Mouse (Mus musculus) layer of hippocampus, postnatal 36 days (tissue): ENCODE data around the gene Pard3. TPM values are rescaled to one million over a fixed set of nuclear protein-coding genes. Genes with fewer than 3 reads are reported as not detected.

Experiments used
- DNase-seq, 2 experiments: peaks; one replicate each; pipeline ENCODE4 v3.0.0; 2022
- total RNA-seq, 2 experiments: library from RNA; stranded (reverse); gene quantifications; 2 replicates each; pipeline ENCODE4 v1.2.3; 2021

The Pard3 gene
- total RNA-seq, 2 experiments from 2014 or later: 19.7 to 32.0 TPM

GRCm38 (mm10) chr8:127506336-127506735 is 442.6 kb downstream of the Pard3 start:
- DNase-seq: no peak

DNA sequence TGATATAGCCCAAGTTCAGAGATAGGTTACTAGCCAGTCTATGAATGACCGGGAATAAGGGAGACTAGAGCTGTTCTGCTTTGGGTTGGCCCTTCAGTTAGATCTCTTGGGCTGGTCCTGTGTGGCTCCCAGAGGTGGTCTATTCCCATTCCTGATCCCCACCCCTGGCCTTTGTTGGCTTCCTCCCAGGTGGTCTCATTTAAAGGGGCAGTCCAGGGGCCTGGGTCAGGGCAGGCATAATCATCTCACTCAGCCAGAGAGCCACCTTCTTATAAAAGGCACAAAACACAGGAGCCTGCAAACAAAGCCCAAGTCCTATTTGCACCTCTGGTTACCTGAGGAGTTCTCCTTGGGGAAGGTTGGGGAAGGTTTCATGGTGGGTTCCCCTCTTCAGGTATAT is 447.6 kb downstream of the Pard3 start:
- no peak for DNase-seq

DNA sequence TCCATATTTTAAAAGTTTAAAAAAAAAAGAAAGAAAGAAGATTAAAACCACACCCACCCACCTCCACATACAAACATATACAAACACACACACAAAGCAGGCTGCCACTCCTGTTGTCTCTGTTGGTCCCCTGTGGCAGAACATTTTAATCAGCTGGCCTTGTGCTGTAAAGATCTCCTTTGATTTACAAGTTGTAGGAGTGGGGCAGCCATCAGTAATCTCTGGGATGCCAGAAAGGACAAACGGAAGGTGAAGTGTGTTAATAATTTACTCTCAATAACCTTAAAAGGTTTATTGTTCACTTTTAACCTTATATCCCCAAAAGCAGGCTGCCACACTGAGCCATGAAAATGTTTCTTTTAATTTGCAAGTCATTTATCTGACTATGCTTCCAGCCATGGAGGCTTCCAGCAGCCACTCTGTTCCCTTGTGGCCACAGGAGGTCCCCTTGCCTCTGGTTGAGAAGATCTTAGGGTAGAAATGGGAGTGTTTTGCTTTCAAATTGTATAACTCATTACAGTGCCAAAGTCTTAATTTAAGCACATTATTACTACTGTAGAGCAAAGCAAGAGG is 448.4 kb downstream of the Pard3 start:
- no peak for DNase-seq

DNA sequence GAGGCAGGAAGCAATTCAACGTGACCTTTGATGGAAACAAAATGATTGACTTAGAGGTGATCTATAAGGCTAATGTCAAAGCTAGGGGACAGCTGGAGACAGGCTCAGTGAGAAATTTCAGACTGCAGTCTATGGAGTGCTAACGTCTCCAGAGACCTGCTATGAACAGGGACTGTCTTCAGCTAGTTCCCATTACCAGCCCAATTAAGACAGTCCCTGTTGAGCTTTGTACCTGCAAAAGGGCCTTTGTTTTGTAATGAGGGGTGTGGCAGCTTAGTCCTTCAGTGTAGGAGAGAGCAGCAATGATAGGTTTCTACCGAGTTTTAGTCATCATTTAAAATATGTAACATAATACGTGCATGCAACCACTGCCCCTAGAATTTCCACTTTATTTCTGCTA is 448.9 kb downstream of the Pard3 start:
- DNase-seq: no peak

DNA sequence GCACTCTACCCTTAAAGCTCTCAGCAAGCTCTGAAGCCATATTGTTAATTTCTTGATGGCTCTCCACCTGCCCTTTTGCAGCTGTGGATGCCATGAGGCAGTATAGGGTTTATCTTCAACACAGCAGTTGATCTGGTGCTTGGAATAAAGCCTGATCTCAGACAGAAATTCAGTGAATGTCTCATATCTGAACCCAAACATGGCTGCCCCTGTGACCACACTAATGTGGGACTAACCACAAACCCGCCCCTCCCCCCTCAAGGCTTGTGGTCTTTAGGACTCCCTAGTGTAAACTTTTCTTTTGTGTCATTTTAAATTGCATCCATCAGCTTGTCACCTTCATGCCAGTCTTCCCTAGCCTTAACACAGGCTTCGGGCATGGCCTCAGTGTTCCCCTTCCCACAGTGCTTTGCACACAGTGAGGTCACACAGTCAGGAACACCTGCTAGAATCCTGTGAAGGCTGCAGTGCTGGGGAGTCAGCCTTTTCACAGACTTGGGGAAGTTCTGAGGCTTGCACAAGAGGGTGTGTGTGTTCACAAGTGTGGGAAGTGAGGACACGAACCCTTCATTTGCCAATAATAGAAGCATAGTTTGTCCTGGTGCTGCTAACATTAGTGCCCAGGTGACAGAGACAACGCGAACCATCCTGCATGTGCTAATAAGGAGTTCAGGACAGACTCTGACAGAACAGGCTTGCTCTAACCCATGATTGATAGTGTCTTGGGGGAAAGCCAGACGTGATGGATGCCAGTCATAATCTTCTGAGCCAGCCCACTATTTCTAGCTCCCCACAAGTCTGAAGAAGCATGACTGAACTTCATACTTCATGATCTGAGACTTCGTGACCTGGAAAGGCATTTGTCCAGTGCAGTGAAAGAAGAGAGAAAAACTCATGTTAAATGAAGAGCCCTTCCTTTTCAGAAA is 451.4 kb downstream of the Pard3 start:
- DNase-seq: no peak

DNA sequence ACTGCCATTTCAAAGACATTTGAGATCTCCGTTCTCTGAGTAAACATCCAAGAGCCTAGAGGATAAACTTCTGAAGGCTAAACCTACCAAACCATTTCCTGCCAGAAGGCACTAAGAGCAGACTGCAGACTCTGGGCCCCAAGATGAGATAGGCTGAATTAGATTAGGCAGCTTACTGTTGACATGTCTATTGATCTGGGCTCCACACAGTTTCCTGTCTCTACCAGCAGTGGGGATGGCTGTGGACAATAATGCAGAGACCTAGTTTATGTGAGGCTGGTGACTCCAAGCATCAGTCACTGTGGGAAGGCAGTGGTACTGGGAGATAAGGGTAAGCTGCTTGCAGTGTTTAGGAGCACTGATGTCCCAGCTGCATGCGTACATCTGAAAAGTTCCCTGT is 452.4 kb downstream of the Pard3 start:
- no peak for DNase-seq

DNA sequence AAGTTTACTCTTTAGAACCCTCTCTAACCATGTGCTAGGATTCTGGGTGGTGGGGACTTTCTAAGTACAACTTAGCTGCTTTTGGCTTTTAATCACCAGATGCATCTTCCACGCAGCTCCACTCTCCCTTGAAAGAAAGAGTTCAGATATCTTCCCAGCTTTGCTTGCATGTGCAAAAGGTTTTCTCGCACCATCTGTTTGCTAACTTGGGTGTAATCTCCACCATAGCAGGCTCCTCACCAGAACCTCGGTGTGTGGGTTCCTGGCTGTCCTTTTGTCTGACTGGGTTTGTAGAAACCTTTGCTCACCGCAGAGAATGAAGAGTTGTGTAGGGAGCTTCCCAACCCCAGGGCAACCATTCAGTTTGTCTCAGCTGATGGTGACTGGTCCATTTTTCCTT is 462.0 kb downstream of the Pard3 start:
- no peak for DNase-seq

DNA sequence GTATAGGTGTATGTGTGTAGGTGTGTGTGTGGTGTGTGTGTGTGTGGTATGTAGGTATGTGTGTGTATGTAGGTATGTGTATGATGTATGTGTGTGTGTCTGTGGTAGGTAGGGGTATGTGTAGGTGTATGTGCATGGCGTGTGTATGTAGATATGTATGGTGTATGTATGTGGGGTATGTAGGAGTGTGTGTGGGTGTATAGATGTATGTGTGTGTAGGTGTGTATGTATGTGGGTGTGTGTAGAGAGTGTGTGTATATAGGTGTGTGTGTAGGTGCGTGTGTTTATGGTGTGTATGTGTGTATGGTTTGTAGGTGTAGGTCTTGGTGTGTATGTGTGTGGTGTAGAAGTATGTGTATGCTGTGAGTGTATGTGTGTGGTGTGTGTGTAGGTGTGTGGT is 464.6 kb downstream of the Pard3 start:
- DNase-seq: no peak

DNA sequence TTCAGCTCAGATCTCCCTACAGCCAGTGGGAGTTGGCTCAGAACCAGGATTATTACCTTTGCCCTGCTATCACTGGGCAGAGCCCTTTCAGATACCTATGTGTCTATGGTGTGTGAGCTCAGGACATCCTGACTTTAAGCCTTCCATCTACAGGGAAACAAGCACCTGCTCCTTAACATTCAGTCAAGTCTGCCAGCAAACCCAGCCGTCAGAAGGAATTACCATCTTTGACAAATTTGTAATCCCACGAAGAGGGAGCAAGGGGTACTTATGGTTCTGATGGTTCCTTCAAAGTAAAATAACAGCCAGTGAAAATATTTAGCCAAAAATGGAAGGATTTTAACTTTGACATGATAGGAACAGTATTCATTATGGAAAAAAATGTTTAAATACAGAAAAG is 466.1 kb downstream of the Pard3 start:
- DNase-seq: no peak

- DNase-seq: no peak
These were observed 468.2 kb downstream of the Pard3 start for GRCm38 (mm10) chr8:127531866-127532265.

DNA sequence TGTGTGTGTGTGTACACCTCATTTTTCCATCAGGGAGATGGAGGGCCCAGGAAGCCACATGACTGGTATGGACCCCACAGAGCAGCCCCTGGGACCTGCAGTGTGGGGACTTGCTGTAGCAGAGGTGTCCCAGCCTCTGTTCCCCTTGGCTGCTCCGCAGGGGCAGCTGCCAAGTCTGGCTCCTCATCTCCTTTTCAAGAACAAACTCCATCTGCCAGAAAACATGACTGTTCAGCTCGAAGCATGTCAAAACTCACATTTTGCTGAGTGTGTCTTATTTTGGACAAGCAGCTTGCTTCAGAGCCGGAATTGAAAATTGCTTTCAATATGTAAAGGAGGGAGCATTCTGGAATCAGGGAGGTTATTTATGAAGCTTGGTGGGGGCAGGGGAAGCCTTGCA is 471.1 kb downstream of the Pard3 start:
- DNase-seq: peak; percentile 15 to 34

DNA sequence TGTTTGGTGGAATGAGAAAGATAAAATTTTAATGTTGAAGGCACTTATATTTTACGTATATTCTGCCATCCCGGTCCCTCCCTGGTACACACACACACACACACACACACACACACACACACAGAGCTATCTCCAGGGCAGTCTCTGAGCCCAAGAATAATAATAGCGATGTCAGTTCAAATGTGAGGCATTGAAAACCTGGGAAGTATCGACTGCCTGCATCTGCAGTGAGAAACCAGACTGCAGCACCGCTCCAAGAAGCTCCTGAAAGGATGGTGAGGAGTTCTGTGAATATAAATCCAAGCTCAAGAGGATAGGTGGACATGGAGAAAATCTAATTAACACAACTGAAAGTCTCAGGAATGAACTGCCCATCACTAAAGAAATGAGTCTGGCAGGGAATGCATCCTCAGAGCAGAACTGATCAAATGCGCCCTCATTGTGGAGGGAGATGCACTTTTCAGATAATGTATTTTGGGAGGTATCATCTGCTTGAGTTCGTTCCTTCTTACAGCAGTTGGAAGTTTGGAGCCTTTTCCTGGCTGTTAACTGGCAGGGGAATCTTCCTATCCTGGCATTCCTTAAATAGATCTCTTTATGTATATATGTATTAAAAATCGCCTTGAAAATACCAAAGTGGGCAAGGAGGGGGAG is 471.6 kb downstream of the Pard3 start:
- no peak for DNase-seq

DNA sequence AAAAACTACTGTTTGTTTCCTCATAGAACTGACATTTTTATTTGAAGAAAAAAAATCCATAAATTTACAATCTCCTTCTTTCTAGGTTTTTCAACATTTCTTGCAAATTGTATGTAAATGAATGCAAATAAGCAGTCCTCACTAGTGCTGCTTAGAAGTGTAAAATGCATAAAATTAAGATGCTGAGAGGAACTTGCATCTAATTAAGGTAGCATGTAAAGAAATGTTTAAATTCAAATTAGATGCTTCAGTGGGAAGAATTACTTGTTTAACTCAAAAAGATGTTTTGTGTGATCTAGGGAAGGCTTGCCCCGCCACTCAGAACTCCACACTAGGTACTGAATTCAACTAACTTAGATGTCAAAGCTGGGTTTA is 472.1 kb downstream of the Pard3 start:
- no peak for DNase-seq

GRCm38 (mm10) chr8:127539803-127540202 is 476.1 kb downstream of the Pard3 start:
- DNase-seq: no peak

DNA sequence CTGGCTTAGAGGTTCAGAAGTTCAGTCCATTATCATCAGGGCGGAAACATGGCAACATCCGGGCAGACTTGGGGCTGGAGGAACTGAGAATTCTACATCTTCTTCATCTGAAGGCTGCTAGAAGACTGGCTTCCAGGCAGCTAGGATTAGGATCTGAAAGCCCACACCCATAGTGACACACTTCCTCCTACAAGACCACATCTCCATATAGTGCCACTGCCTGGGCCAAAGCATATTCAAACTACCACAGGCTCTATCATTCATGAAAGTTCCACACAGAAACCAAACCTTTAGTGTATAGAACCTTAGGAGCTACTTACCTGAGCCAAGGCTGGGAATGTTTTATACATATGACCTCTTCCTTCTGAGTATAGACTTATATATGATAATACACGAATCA is 476.6 kb downstream of the Pard3 start:
- DNase-seq: no peak

GRCm38 (mm10) chr8:127542162-127542561 is 478.5 kb downstream of the Pard3 start:
- no peak for DNase-seq

GRCm38 (mm10) chr8:127543676-127544075 is 480.0 kb downstream of the Pard3 start:
- no peak for DNase-seq

GRCm38 (mm10) chr8:127546161-127546560 is 482.5 kb downstream of the Pard3 start:
- no peak for DNase-seq

DNA sequence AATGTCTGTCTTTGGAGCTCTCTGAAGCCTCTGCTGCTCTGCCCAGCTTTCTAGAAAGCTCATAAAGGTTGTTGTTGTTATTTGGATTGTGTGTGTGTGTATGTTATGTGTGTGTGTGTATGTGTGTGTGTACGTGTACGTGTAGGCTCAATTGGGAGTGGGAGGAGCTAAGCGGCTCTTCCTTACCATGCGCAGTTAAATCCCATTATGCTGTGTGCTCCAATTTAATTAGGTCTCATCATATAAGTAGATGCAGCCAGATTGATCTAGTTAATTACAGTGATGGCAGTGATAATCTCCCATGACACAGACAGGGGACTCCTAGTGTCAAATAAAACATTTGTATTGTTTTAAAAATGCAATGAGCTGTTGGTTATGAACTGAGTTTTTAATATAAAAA is 487.2 kb downstream of the Pard3 start:
- no peak for DNase-seq

DNA sequence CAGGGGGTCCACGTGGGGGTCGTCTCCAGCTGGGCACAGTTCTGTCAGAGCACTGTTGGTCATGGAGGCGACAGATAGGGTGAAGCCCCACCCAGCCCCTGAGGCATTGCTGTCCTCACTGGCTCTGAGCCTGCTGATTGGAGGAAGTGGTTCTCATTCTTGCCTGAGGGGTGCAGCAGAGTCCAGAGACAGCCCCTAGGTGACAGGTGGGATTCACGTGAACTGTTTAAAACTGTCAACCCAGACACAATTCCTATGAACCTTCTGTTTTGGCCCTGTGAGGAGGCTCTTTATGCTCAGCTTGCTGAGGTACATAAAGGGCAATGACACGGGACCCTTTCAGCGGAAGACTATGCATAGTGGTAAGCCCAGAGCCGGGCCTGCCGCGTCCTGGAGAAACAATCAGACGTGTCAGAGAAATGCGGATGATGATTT is 488.5 kb downstream of the Pard3 start:
- peak in 1 of 2 experiments; percentile 28 for DNase-seq

- no peak for DNase-seq
These were observed 489.1 kb downstream of the Pard3 start for GRCm38 (mm10) chr8:127552836-127553235.

DNA sequence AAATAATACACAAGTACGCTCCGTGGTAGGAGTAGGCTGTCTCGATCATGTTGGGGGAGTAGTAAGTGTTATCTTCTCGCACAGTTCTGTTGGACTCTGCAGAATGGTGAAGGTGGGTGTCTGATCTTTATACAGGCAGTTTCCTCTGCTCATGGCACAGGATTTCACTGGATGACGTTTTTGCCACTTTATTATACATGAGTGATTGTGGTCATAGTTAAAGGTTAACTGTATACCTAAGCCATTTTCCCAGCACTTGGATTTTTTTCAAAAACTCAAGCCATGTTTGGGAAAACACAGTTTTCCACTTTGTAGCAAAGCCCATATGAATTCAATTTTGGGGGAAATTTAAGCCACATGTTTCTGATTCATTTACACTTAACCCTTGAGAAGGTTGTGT is 489.9 kb downstream of the Pard3 start:
- no peak for DNase-seq

DNA sequence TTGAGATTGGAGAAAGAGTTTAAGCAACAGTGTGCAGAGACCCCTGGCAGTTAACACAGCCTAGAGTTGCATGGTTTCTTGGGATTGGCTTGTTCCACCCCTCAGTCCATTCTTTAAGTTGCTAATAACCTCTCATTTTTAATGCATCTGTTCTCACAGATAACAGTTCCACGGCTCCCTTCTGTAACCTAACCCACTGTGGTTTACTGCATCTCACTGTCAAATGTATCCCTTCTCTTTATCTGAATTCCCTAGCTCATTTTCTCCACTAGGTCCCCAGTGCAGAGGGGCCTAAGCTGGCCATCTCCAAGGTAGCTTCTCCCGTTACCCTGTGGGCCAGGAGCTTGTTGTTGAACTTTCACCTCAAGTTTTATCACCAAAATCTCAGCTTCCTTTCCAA is 492.1 kb downstream of the Pard3 start:
- no peak for DNase-seq

- no peak for DNase-seq
These were observed 493.3 kb downstream of the Pard3 start for GRCm38 (mm10) chr8:127556964-127557363.
